Mouse (Mus musculus) lung, adult 18-20 months (tissue): Measurements from ENCODE around the gene Dennd1a.

Source experiments
- DNase-seq, 2 experiments: peaks; one replicate each; pipeline ENCODE4 v3.0.0; 2022; ENCODE audit warnings: mixed read lengths in 2 of 2

The Dennd1a gene

DNA sequence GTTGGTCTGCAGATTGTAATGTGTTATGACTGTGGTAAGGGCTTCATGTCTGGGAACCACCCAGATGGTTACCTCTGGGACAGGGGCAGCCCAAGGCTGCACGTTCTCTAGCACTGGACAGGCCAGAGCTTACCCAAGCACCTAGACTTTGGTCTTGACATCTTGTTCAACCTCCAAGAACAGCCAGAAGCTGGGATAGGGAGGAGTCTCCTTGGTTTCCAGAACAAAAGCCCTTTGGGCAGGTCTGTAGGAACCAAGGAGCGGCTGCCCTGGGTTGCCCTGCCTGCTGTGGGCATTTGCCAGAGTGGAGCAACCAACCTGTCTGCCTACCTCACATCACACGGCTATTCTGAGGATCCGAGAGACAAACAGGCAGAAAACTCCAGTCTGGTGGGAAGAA is 490.1 kb downstream of the Dennd1a start:
- DNase-seq, result no peak

DNA sequence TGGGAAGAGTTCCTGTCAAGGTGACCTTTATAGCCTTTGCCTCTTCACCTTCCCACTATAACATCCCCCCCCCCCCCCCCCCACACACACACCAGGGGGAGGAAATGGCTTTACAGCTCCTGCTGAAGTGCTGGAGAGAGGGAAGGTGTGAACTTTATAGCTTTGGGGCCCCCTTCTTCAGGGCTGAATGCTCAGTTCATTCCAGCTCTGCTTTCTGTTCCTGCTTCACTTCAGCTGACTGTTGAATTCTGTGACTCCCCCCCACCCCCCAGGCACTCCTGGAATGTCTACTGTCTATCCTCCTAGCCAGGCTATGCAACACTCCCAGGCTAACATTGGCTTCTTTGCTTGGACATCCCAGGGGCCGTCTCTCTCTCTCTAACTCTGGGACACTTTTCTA is 491.2 kb downstream of the Dennd1a start:
- no peak for DNase-seq

DNA sequence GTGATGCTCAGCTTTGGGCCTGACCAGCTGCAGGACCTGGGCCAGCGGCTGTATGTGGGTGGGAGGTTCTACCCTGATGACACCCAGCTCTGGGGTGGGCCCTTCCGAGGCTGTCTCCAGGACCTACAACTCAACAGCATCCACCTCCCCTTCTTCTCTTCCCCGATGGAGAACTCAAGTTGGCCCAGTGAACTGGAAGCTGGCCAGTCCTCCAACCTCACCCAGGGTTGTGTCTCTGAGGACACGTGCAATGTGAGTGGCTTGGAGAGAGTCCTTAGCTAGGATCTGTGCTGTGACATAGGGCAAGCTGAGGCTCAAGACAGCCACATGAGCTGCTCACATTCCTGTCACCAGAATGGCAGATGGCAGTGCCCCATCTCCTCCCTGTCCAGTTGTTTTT is 495.9 kb downstream of the Dennd1a start:
- no peak for DNase-seq

DNA sequence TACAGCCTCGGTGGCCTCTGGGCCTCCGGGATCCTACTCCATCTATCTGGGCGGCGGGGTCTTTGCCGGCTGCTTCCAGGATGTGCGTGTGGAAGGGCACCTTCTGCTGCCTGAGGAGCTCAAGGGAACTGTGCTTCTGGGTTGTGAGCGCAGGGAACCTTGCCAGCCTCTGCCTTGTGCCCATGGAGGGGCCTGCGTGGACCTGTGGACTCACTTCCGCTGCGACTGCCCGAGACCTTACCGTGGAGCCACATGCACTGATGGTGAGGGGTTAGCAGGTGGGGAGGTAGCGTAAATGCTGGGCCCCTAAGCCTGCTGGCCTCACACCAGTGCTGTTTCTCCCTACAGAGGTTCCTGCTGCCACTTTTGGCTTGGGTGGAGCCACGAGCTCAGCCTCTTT is 496.5 kb downstream of the Dennd1a start:
- DNase-seq, result no peak

DNA sequence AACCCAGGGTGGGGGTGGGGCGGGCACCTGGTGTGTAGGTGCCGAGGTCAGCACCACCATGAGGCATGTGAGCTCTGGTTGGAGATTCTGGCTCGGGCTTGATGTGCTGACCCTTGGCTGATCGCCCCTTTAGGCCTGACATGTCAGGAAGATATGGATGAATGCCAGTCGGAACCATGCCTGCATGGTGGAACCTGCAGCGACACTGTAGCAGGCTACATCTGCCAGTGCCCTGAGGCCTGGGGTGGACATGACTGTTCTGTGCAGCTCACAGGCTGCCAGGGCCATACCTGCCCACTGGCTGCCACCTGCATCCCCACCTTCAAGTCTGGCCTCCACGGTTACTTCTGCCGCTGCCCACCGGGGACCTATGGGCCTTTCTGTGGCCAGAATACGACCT is 497.2 kb downstream of the Dennd1a start:
- DNase-seq, result no peak

DNA sequence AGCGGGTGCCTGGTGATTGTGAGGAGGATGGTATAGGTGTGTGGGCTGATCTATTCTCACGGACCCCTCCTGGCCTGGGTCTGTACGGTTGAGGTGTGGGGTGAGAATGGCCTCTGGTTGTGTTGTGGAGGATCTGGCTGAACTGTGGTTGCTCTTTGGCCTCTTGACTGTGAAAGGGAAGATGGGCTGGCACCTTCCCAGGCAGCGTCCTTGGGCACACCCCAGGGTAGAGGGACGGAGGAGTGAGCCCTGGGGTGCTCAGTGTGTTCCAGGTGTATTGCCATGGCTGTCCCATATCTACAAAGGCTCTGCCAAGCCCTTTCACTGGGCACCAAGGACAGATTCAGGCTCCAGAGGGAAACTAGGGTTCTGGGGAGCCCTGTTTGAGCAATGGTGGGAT is 498.2 kb downstream of the Dennd1a start:
- no peak for DNase-seq

DNA sequence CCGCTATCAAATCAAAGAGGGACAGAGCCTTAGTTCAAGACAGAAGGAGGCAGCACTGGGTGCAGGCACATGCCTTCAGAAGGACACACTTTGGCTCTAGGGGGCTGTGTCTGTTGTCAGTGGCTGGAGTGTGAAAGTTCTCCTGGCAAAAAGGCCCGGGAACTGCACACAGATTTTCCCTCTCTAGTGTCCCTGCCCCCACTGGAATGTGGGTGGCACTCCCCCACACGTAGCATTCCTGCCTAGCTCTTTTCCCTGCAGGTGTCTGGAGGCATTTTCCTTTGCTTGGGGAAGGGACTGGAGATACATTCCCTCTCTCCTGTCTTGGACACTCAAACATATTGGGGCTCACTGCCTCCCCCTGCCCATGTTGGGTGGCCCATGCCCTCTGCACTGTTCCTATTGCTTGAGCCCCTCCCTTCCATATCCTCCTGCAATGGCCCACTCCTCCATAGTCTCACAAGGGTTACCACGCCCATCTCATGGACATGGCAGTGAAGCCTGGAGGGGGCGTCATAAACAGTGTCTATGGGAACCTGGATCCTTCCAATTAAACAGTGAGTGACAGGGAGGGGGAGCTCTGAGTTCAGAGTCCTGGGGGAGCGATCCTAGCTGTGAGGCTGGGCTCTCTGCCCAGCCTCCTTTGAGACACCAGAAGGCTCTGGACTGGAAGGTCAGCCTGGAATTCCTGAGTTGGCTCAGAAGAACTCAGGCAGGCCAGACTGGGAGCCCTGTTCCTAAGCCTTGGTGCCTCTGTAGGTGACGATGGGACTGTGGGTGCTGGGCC is 498.8 kb downstream of the Dennd1a start:
- DNase-seq, result no peak

DNA sequence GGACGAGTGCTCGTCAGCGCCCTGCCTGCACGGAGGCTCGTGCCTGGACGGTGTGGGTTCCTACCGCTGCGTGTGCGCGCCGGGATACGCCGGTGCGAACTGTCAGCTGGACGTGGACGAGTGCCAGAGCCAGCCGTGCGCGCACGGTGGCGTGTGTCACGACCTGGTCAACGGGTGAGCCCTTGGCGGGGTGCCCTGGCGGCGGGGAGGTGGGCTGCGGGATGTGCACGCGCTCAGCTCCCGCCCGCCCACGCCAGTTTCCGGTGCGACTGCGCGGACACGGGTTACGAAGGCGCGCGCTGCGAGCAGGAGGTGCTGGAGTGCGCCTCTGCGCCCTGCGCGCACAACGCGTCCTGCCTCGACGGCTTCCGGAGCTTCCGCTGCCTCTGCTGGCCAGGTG is 500.7 kb downstream of the Dennd1a start:
- no peak for DNase-seq

DNA sequence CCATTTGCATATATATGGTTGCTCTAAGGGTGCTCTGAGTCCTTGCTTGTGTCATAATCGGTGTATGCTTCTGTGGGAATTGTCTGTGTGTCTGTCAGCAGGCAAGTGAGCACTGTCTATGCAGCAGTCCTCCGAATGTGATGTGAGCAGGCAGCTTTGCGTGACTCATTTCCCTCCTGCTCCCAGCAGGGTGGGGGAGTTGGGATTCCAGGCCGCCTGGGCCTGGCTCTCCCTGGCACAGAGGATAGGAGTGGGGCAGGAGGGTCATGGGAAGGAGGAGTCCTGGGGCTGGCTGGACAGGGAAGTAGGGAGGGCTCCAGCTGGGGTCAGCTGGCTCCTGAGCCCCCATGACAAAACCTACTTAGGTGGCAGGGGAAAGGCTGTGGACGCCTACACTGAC is 502.7 kb downstream of the Dennd1a start:
- peak; percentile 16 to 20 for DNase-seq

DNA sequence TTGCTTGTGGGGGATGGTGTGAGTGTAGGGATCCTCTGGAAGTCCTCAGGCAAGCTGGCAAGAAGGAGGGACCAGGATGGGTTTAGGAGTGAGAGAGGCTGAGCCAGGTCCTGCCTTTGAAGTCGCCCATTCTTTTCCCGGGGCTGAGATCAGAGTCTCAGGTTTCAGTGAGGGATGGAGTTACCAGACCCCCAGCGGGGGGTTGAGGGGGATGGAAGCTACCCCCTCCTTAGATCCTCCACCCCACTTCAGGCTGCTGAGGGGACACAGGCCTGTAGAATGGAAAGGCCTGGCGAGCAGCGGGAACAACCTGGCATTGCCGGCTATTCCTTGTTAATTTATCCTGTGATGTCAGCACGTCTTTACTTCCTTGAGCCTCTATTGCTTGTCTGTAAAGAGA is 505.2 kb downstream of the Dennd1a start:
- DNase-seq, result no peak

DNA sequence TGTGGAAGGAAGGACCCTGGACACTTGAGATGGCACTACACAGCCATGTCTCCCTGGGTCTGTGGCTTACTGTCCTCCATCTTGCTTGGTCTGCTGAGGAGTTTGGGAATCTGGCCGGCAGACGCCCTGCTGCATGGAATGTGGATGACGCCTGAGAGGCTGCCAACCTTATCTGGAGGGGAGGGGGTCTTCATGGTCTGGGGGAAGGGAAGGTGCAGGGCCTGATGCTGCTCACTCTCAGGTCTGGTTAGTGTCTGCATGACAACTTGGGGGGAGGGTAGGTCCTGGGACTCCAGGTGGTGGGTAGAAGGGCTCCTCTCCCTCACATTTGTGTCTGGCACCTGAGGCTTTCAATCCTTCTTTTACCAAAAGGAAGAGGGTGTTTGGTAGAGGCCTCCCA is 505.8 kb downstream of the Dennd1a start:
- DNase-seq, result no peak

DNA sequence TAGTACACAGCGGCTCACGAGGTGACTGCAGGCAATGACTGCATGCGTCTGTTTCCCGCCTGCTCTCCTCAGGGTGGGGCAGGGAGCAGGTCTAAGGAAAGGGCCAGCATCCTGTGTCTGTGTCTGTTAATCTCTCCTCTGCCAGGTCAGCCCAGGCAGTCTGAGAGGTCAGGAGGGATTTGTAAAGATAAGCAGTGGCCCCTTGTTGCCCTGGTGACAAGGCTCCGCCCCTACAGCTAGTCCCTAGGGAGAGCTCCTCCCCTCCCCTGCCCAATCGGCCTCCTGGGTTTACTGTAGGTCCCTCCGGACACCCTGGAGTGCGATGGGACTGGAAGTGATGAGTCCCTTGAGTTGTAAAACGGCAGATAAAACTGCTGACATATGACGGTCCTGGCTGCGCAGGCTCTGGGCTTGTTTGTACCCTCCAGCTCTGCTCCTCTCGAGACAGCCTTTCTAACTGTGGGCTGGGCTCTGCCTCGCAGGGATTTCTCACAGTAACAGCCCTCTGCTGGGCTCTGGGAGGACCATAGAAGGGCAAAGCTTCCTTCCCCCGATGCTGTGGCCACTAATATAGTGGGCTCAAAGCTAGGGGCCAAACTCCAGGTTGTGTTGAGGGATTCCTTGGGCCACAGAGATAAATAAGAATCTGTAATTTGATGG is 506.8 kb downstream of the Dennd1a start:
- peak; percentile 65 to 72 for DNase-seq

DNA sequence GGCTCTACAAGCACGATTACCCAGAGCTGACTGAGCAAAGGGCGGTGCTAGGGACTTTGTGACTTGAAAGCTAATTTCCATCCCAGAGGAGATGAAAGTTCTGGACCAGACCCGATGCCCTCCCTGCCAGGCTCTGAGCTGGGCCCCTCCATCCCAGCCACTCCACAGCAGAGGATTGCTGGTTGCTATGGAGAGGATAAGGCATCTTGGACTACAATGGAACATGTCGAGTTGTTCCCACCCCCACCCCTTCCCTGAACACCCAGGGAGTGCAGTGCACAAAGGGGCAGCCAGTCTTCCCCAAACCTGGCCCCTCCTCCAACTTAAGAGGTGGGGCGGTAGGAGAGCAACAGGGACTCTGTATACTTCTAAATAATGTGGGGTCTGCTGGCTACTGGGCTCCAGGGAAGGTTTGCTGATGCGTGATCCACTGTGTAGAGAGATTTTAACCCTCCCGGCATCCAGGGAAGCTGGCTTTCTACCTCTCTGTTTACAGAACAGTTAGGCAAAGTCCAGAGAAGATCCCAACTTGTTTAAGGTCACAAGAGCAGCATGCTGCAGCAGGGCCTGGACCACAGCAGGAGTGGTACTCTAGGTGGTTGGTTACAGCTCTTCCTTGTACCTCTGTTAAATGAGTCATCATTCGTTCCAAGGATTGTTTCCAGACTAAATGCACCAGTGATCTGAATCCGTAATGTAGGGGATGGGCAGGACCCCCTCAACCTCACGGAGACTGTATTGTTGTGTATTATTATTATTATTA is 509.1 kb downstream of the Dennd1a start:
- no peak for DNase-seq

DNA sequence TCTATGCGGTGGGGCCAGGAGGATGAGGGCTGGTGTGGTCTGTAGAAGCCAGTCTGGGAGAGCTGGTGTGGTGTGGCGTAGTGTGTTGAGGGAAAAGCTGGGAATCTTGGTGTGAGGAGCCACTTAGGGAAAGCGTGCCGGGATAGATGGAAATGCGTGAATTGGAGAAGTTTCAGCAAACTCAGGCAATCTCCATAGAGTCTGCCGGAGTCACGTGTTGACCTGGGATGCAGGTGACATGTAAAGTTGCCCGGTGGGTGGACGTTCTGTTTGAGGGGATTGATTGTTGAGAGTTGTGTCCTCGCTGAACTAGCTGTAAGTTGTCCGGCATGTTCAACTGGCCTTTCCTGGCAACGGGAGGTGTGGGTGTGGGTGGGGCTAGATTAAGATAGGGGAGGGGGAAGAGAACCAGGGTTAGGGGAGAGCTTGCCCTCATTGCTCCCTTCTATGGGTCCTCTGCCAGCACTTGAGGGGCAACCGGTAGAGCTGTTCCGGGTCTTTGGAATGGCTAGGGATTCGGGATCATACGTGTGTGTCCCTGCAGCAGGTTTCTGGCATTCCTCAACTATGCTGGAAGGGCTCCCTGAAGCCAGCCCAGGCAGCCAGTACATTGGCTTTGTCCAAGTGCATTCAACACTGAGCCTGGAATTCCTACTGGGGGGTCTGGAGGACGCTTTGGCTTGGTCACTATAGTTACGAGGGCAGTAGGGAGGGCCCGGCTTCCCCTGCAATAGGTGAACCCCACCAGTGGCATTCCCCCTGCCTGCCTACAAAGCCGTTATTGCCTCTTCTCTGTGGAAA is 510.4 kb downstream of the Dennd1a start:
- no peak for DNase-seq

DNA sequence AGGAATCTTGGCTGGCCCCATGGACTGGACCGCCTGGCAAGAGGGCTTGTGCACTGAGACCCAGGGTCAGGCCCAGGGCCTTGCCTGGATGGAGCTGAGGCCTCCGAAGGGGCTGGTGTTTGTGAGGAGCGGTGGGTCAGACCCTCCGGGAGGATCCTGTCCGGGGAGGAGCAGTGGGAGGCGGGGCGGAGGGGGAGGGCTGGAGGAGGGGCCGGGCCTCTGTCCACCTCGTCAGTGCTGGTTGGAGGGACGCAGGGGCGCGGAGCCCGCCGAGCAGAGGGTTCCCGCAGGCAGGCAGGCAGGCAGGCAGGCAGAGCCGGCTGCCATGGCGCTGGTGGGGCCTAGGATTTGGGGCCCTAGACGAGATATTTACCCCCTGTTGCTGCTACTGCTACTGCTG is 511.2 kb downstream of the Dennd1a start, which contains the start of gene Crb2:
Gene Crb2, plus strand, starts transcription at position 234 of the 400 bp plus-strand sequence.
- no peak for DNase-seq

DNA sequence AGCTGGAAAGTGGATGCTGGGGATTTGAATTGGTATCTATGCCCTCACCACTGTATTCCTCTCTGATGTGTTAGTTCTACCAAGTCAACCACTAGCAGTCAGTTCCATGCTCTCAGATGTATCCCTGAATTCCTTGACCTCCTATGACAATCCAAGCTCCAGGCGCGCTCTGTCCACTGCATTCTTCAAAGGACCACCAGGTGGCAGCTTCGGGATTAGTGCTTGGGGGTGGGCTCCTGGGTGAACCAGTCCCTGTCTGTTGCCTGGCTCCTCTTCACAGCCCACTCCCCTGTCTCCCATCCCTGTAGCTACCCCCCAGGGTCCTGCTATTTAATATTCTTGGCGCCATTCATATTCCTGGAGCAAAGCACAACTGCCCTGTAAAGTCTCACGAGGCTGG is 512.6 kb downstream of the Dennd1a start:
- DNase-seq, result no peak

DNA sequence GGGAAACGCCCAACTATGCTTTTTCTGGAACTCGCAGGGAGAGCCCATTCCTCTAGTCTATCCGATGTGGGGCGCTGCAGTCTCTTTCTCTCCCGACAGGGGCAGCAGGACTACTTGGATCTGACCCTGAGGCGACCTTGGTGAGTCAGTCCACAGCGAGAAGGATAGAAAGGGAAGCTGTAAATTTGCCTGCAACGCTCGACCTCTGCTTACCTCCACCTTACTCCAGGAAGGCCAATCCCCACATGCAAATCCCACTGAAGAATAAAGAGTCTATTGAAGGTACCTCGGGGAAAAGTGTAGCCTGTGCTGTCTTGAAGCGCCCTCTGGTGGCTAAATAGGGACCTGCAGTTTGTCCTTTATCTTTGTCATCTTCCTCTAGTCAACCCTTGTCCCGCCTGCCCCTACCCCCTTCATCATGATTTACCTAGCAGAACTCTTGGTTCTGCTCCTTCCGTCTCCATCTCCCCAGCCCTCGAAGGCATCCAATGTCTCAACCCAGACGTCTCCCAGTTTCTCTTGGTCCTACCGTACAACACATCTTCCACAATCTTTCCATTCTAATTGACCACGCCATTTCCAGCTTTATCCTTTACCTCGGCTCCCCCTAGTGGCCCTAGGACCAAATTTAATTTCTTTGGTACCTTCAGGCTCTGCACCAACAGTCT is 515.4 kb downstream of the Dennd1a start:
- peak; percentile 78 to 79 for DNase-seq

DNA sequence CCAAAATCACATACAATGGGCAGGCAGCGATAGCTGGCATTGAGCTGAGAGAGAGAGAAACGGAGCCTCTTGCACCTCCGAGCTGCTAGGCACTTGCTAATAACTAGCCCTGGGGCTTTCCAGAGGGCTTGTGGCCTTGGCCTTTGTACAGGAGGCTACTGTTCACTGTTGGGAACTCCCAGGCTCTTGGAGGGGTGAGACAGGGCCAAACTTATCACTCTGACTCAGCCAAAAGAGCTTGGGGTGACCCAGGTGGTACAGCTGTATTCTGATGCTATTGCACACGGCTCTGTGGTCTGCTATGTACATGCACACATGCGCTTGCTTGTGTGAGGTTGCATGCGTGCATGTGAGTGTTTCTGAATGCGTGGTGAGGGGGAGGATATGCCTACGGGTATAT is 517.4 kb downstream of the Dennd1a start:
- no peak for DNase-seq

DNA sequence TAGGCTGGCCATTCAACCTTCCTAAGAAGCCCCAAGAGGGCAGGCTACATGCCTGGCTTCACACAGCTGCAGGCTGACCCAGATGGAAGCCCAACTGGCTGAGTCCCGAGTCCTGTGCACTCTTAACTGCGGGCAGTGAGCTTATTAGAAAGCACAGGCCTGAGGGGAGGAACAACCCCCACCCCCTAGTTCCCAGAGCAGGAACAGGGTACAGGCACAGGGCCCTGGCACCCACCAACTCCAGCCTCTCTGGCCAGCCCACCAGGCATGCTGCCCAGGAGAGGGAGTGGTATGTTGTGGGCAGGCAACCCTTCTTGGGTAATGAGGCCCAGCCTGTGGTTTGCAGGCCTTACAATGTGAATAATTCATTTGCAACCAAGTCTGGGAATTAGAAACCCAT is 518.3 kb downstream of the Dennd1a start:
- no peak for DNase-seq

DNA sequence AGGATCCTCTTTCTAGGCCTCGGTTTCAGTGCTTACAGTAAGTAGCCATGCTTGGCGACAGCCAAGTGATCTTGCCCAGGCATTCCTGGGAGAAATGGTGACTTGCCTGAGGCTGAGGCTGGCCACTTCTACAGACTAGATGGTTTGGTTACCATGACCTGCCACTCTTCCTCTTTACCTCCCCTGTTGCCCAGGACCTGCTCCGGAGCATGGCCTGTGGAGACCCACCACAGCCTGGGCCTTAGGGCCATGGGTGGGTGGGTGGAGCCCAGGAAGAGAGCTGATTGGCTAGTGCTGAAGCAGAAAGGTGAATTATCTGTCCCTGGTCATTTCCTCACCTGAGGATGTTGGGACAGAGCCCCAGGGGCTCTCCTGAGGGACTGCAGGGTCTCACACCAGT is 519.5 kb downstream of the Dennd1a start:
- no peak for DNase-seq

DNA sequence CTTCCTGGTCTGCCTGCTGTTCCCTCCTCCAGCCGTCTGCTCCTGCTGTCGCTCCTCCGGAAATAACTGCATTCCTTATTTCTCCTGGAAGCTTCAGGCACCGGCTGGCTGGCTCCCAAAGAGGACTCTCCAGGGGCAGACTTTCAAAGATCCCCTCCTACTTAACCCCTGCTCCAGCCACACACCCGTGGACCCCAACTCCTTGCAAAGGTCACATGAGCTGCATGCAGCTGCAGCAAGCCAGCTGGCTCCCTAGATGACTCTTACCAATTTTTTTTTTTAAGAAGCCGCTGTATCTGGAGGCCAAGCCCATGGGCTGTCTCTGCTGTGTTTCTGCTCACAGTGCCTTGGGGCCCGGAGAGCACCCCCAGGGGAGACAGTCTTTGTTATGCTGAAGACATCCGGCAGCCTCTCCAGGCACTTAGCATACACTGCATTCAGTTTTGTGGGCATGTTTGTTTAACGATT is 520.1 kb downstream of the Dennd1a start:
- no peak for DNase-seq
